Mouse (Mus musculus): ENCODE measurements around the gene Gxylt2.

The Gxylt2 gene

DNA sequence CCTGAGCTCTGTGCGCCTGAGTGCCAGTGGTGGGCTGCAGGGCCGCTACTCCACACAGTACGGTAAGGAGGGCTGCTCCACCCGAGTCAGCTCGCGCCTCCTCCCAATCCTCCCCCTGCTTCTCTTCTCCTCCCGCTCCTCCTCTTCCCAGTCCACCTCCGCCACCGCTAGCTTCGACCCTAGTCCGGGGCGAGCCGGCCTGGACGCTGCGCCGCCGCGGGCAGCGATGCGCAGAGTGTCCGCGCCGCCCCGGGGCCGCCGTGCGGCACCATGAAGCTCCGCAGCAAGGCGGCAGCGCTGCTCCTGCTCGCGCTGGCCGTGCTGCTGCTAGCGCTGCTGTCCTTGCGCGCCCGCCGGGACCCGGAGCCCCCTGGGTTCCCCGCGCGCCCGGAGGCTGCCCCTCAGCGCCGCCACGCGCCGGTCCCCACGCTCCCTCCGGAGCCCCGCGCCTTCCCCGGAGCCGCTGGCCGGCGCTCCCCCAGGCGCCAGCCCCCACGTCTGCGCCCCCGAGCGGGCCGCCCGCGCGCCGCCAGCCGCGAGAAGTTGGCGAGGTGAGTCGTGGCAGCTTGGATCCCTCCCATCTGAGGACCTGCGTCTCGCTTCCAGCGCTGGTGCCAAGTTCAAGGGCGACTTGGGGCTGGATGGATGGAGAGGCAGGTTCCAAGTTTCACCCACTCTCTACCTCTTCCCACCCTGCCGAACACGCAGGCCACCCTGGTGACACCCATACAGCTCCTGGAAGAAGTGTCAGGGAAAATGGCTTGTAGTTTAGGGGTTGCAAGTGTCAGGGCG, at the start of gene Gxylt2:
TSS of gene Gxylt2 (plus strand) at position 161 of the 792 bp plus-strand sequence.
- no peak for DNase-seq (ENCODE audit: low spot score in 2 of 2)

DNA sequence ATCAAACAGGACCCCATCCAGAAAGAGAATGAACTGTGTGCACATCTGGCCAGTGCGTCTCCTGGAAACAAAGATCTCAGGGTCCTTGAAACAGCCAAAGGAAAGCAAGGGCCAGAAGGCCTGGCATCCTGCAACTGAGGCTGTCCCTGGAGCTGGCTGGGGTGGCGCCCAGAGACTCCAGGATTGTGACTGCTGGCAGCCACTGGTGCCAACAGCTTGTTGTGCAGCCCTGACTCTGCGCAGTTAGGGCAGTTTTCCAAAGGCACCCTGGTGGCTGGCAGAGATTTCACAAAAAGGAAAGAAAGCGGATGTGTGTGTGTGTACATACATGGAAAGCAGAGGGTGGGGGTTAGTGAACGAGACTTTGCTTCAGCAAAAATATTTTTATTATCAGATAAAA, 44.1 kb upstream of the Gxylt2 start:
- DNase-seq (ENCODE audit: low spot score in 2 of 2): no peak

DNA sequence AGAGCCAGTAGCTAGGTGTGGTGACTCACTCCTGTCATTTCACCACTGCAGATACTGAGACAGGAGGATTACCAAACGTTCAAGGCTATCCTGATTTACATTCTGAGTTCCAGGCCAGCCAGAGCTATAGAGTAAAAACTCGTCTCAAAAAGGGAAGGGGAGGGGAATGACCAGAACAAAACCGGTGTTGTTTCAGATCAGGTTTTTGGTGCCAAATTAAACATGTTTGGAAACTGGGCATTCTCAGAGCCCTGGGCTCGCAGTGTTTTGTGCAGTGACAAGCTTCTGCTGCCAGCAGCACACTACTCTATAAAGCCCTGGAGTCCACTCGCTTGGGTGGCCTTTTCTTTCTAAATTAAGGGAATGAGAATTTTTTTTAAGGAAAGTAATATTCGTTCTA, 42.3 kb upstream of the Gxylt2 start:
- DNase-seq (ENCODE audit: low spot score in 2 of 2): no peak

DNA sequence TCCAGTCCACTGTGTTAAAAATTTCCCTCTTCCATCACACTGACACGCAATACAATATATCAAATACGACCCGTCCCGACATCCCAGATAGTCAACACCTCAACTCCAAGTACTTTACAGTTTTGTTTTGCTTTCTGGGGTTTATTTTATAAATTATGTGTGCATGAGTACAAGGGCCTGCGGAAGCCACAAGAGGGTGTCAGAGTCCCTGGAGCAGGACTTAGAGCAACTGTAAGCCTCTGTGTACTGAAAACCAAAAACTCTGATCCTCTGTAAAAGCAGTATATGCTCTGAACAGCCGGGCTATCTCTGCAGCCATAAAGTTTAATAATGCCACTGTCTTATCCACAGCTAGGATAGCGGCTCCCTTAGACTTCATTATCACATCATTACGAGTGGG, 36.9 kb upstream of the Gxylt2 start:
- no peak for DNase-seq (ENCODE audit: low spot score in 2 of 2)

DNA sequence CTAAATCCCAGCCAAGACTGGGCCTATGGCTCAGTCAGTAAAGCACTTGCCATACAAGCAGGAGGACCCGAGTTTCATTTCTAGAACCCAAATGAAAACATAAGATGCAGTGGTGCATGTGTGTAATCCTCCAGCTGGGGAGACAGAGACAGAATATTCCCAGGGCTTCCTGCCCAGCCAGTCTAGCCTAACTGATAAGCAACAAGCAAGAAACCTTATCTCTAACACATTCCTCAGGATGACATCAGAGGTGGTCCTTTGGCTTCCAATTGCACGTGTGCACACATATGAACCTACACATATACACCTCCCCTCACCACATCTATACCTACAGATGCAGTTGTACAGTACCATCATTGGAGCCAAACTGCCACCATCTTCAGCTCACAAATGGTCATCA, 35.7 kb upstream of the Gxylt2 start:
- DNase-seq (ENCODE audit: low spot score in 2 of 2): no peak

GRCm38 (mm10) chr6:100670370-100670841, 34.1 kb upstream of the Gxylt2 start:
- peak; percentile 52 to 73 for DNase-seq (ENCODE audit: low spot score in 2 of 2)

- DNase-seq (ENCODE audit: low spot score in 2 of 2): peak; percentile 84 to 91
Observed at GRCm38 (mm10) chr6:100670880-100671344, 33.6 kb upstream of the Gxylt2 start, which contains the start of gene Shq1. Gene Shq1 (minus strand): TSS chr6:100671157.

- no peak for DNase-seq (ENCODE audit: low spot score in 2 of 2)
Observed at GRCm38 (mm10) chr6:100671401-100671800, 33.1 kb upstream of the Gxylt2 start.

DNA sequence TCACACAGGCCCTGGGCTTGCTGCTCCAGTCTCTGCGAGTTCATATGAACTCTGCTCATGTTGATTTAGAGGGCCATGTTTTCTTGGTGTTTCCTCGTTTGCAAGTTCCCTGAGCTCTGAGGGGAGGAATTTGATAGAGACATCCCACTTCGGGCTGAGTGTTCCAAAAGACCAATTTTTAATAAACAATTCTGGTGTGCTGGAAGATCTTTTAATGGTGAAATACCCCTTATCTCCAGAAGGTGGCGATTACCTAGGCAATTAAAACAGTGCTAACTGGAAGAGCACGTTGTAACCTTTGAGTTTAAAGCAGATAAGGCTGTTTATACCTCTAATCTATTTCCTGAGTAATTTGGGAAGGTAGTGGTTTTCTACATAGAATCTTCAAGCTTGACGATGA, 29.6 kb upstream of the Gxylt2 start:
- no peak for DNase-seq (ENCODE audit: low spot score in 2 of 2)

DNA sequence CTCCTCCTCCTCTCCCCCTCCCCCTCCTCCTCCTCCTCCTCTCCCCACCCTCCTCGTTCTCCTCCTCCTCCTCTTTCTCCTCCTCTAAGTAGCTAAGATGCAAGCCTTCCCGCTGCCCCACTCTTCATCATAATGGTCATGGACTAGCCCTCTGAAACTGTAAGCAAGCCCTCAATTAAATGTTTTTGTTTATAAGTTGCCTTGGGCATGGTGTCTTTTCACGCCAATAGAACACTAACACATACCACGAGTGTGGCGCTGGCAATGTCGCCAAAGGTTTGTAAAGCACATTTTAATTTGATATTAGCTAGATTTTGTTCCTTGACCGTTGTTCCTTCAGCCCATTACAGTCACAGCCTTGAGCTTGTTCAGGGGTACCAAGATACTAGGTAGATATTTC, 28.1 kb upstream of the Gxylt2 start:
- DNase-seq (ENCODE audit: low spot score in 2 of 2): no peak

GRCm38 (mm10) chr6:100678636-100679035, 25.9 kb upstream of the Gxylt2 start:
- no peak for DNase-seq (ENCODE audit: low spot score in 2 of 2)

DNA sequence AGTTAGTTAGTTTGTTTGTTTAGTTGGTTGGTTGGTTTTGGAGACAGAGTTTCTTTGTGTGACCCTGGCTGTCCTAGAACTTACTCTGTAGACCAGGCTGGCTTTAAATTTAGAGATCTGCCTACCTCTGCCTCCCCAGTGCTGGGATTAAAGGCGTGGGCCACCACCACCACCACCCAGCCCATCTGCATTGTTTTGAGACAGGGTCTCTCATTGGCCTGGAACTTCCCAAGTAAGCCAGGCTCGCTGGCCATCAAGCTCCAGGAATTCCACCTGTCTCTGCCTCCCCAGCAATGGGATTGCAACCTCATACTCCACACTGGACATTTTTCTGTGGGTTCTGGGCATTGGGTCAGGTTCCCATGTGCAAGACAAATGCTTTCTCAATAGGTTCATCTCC, 18.2 kb upstream of the Gxylt2 start:
- DNase-seq (ENCODE audit: low spot score in 2 of 2): no peak

- DNase-seq (ENCODE audit: low spot score in 2 of 2): no peak
Observed at GRCm38 (mm10) chr6:100699986-100700385, 4.5 kb upstream of the Gxylt2 start.

DNA sequence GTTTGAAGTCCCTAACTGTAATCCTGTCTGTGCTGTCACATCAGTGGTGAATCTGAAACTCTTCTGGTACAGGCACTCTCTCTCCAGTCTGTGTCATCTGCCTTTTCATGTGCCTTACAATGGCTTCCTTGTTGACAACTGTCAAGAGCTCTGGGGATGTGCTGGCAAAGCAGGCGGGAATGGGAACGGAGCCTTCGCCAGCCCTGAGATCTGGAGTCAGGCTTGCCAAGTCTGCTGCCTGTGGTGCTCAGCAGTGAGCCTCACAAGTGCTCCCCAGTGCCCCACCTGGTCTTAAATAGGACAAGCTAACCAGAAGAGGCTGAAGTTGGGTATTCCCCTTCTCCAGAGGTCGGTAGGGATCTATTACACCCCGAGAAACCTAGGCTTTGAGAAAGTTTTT, 3.8 kb upstream of the Gxylt2 start:
- DNase-seq (ENCODE audit: low spot score in 2 of 2): no peak

GRCm38 (mm10) chr6:100704197-100704573, 349 bp upstream of the Gxylt2 start:
- no peak for DNase-seq (ENCODE audit: low spot score in 2 of 2)

DNA sequence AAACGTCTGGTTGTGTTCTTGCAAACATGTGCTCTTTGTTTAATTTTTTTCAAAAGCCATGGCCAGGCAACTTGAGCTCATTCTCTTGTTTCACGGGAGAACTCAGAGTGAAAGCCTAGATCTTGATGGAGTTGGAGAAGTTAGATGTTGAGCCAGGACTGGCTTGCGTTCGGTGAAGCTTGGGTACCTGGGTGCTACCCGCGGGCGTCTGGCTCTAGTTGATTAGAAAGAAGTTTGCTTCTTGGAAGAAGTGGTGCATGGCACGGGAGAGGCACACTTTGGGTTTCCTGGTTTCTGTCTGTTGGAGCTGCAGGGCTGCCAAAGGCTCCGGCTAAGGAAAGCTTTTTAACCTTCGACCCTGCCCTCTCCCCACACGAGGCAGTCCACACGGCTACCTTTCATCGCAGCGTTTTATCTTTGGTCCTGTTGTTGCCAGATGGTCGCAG, 855 bp downstream of the Gxylt2 start:
- DNase-seq (ENCODE audit: low spot score in 2 of 2): no peak

- DNase-seq (ENCODE audit: low spot score in 2 of 2): no peak
Observed at GRCm38 (mm10) chr6:100706861-100707260, 2.3 kb downstream of the Gxylt2 start.

- DNase-seq (ENCODE audit: low spot score in 2 of 2): no peak
Observed at GRCm38 (mm10) chr6:100707557-100707956, 3.0 kb downstream of the Gxylt2 start.

GRCm38 (mm10) chr6:100708248-100708647, 3.7 kb downstream of the Gxylt2 start:
- DNase-seq (ENCODE audit: low spot score in 2 of 2): no peak

GRCm38 (mm10) chr6:100708996-100709395, 4.5 kb downstream of the Gxylt2 start:
- DNase-seq (ENCODE audit: low spot score in 2 of 2): no peak

GRCm38 (mm10) chr6:100709483-100709882, 4.9 kb downstream of the Gxylt2 start:
- DNase-seq (ENCODE audit: low spot score in 2 of 2): no peak

- no peak for DNase-seq (ENCODE audit: low spot score in 2 of 2)
Observed at GRCm38 (mm10) chr6:100710170-100710569, 5.6 kb downstream of the Gxylt2 start.

DNA sequence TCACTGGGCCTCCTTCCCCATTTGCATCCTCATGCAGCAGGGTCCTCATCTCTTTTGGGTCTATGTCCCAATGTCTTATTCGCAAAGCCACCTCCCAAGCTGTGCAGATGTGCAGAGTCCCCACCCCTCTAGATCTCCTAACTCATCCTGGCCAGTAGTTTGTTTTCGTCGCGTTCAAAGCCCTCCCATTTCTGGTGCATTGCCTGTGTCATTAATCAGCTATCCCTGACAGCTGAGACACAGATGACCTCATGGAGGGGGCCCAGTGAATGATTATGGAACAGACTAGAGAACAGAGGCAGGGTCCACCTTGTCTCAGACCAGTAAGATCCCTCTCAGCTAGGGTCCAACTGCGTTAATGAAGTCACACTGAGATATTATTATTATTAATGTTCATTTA, 6.3 kb downstream of the Gxylt2 start:
- DNase-seq (ENCODE audit: low spot score in 2 of 2): no peak
